8 mouse cellular contexts compared by ENCODE assay signal in the genomic region with DNA sequence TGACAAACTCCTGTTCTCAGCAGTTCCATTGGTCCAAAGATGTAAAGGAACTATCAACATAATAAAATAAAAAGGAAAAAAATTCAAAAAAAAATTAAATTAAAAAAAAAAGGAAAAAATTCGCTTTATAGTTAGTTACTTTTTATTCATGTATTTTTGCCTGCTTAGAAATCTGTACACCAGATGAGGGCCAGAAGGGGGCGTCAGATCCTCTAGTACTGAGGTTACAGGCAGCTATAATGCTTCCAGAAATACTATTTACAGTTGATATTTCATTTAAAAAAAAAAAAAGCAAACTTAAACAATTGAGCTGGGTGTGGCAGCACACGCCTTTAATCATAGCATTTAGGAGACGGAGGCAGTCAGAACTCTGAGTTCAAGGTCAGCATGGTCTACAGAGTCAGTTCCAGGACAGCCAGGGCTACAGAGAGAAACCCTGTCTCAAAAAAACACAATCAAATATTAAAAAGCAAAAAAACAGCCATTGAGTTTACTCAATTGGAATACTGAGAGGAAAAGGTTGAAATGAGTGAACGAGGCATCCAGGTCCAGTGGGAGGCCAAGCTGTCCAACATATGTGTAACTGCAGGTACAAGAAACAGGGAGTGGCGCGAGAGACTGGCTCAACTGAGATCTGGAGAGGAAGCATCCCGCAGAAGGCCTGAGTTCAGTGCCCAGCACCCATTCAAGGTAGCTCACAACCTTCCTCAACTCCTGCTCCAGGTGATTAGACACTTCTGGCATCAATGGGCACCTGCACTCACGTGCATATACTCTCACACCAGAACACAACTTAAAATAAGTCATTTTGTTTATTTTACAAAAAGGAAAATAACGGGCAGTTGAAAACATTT. TPM values are rescaled to one million over a fixed set of nuclear protein-coding genes. Genes with fewer than 3 reads are reported as not detected.
DNase-seq lines count a peak whose midpoint lies in the region; ATAC-seq lines count a peak whose summit lies in the region.

No protein-coding gene starts in this region.

- peak overlapping the region; percentile 95 for H3K4me2 ChIP-seq in forebrain, embryonic 13.5 days
- H3K4me2 ChIP-seq in kidney, embryonic 14.5 days (replicated peaks; ENCODE audit: low read depth, low read length), result peak overlapping the region; percentile 97
- H3K4me2 ChIP-seq in liver, embryonic 11.5 days, result peak overlapping the region; percentile 88
- H3K4me2 ChIP-seq in neural tube, embryonic 15.5 days, result peak overlapping the region; percentile 79

- H3K9me3 ChIP-seq in forebrain, embryonic 13.5 days (replicated peaks), result no peaks in the 10 kb centered on the region
- no peaks in the 10 kb centered on the region for H3K9me3 ChIP-seq in kidney, embryonic 14.5 days (ENCODE audit: control insufficient read depth, low read length)
- no peaks in the 10 kb centered on the region for H3K9me3 ChIP-seq in liver, embryonic 11.5 days (ENCODE audit: control insufficient read depth, low read length)
- H3K9me3 ChIP-seq in neural tube, embryonic 15.5 days (replicated peaks), result no peaks in the 10 kb centered on the region

- peaks cover 16% of the 10 kb centered on the region for H3K4me1 ChIP-seq in forebrain, embryonic 13.5 days
- 0 out of 2 replicates have a peak, but pooled peaks cover 3% of the 10 kb centered on the region for H3K4me1 ChIP-seq in kidney, embryonic 14.5 days (ENCODE audit: control insufficient read depth, insufficient read depth, low read length)
- peaks cover 22% of the 10 kb centered on the region for H3K4me1 ChIP-seq in liver, embryonic 11.5 days (replicated peaks; ENCODE audit: control insufficient read depth, insufficient read depth, low read length)
- H3K4me1 ChIP-seq in neural tube, embryonic 15.5 days, result peaks cover 18% of the 10 kb centered on the region

- no peak overlapping the region; the same call in 1 of the 2 replicates for H3K9ac ChIP-seq in forebrain, embryonic 13.5 days
- no peak overlapping the region for H3K9ac ChIP-seq in kidney, embryonic 14.5 days (ENCODE audit: low read depth, low read length)
- peak overlapping the region; percentile 98 for H3K9ac ChIP-seq in liver, embryonic 11.5 days (ENCODE audit: low read depth, low read length)
- H3K9ac ChIP-seq in neural tube, embryonic 15.5 days (replicated peaks), result no peak overlapping the region; the same call in 1 of the 2 replicates

- H3K27ac ChIP-seq in forebrain, embryonic 13.5 days, result no peak overlapping the region
- H3K27ac ChIP-seq in kidney, embryonic 14.5 days (ENCODE audit: low read depth, low read length), result no peak overlapping the region
- peak overlapping the region; percentile 97 for H3K27ac ChIP-seq in liver, embryonic 11.5 days (ENCODE audit: low read depth, low read length)
- H3K27ac ChIP-seq in neural tube, embryonic 15.5 days (replicated peaks), result peak overlapping the region; percentile 96; the same call in 1 of the 2 replicates

- H3K27me3 ChIP-seq in forebrain, embryonic 13.5 days, result no peaks in the 10 kb centered on the region
- H3K27me3 ChIP-seq in kidney, embryonic 14.5 days (ENCODE audit: control insufficient read depth, insufficient read depth, low read length), result no peaks in the 10 kb centered on the region
- no peaks in the 10 kb centered on the region for H3K27me3 ChIP-seq in liver, embryonic 11.5 days (replicated peaks; ENCODE audit: control insufficient read depth, insufficient read depth, low read length)
- H3K27me3 ChIP-seq in neural tube, embryonic 15.5 days (replicated peaks), result no peaks in the 10 kb centered on the region

- peak; percentile 8 to 30 for DNase-seq in frontal cortex, postnatal 36 days (ENCODE audit: low spot score in 2 of 2)
- DNase-seq in brain, adult 2 months (ENCODE audit: low read depth, low spot score), result peak; percentile 68
- DNase-seq in liver, embryonic 11.5 days (ENCODE audit: low spot score), result no peak
- DNase-seq in ovary, postnatal 36 days (ENCODE audit: low spot score), result no peak

- H3K36me3 ChIP-seq in forebrain, embryonic 13.5 days (ENCODE audit: poor library complexity, severe bottlenecking), result peaks cover 25% of the 10 kb centered on the region
- H3K36me3 ChIP-seq in kidney, embryonic 14.5 days (ENCODE audit: control insufficient read depth, insufficient read depth, low read length), result peaks cover 18% of the 10 kb centered on the region
- H3K36me3 ChIP-seq in liver, embryonic 11.5 days (ENCODE audit: control insufficient read depth, insufficient read depth, low read length), result peaks cover 22% of the 10 kb centered on the region
- H3K36me3 ChIP-seq in neural tube, embryonic 15.5 days, result peaks cover 21% of the 10 kb centered on the region

- no peak for ATAC-seq in frontal cortex, adult (ENCODE audit: low TSS enrichment)
- ATAC-seq in forebrain, embryonic 13.5 days, result no peak
- no peak for ATAC-seq in kidney, embryonic 14.5 days (ENCODE audit: low FRiP score, low TSS enrichment)
- no peak for ATAC-seq in liver, embryonic 11.5 days (replicated peaks; ENCODE audit: low FRiP score)
- no peak for ATAC-seq in neural tube, embryonic 15.5 days (ENCODE audit: low FRiP score)

- whole genome bisulfite sequencing in forebrain, embryonic 13.5 days, result 65% methylated on average over 10 of the region's 10 CpGs
- WGBS in kidney, embryonic 14.5 days, result 67% methylated on average over 10 of the region's 10 CpGs
- 50% methylated on average over 10 of the region's 10 CpGs for WGBS in liver, embryonic 11.5 days
- 63% methylated on average over 10 of the region's 10 CpGs for WGBS in neural tube, embryonic 15.5 days

- peak overlapping the region; percentile 76 for H3K4me3 ChIP-seq in forebrain, embryonic 13.5 days
- peak overlapping the region; percentile 80 for H3K4me3 ChIP-seq in kidney, embryonic 14.5 days (ENCODE audit: low read length)
- H3K4me3 ChIP-seq in liver, embryonic 11.5 days (ENCODE audit: low read depth, low read length), result peak overlapping the region; percentile 83
- peak overlapping the region; percentile 82 for H3K4me3 ChIP-seq in neural tube, embryonic 15.5 days (replicated peaks)

RNA-seq across cellular contexts. Expression of a gene that starts 2.1 kb away (rescaled TPM):
- polyA plus RNA-seq in forebrain, embryonic 13.5 days (2015; fragmentation: Nextera tagmentation; extraction: Ambion mirVana), result 67.4 and 70.9 TPM in 2 replicates
- 63.7 and 65.5 TPM in 2 replicates for polyA plus RNA-seq in kidney, embryonic 14.5 days (2014; fragmentation: Nextera tagmentation; extraction: Ambion mirVana)
- polyA plus RNA-seq in liver, embryonic 11.5 days (2014; fragmentation: Nextera tagmentation; extraction: Ambion mirVana), result 125 and 144 TPM in 2 replicates
- polyA plus RNA-seq in neural tube, embryonic 15.5 days (2015; fragmentation: Nextera tagmentation; extraction: Ambion mirVana), result 114 and 123 TPM in 2 replicates

RNA-seq across cellular contexts. Expression of a gene that starts 16.4 kb away (rescaled TPM):
- 0.36 and 0.37 TPM in 2 replicates for polyA plus RNA-seq in forebrain, embryonic 13.5 days (2015; fragmentation: Nextera tagmentation; extraction: Ambion mirVana)
- polyA plus RNA-seq in kidney, embryonic 14.5 days (2014; fragmentation: Nextera tagmentation; extraction: Ambion mirVana), result 0.26 and 0.30 TPM in 2 replicates
- polyA plus RNA-seq in liver, embryonic 11.5 days (2014; fragmentation: Nextera tagmentation; extraction: Ambion mirVana), result 0.22 and 0.29 TPM in 2 replicates
- 0.59 and 0.87 TPM in 2 replicates for polyA plus RNA-seq in neural tube, embryonic 15.5 days (2015; fragmentation: Nextera tagmentation; extraction: Ambion mirVana)

RNA-seq across cellular contexts. Expression of a gene that starts 31.4 kb away (rescaled TPM):
- polyA plus RNA-seq in forebrain, embryonic 13.5 days (2015; fragmentation: Nextera tagmentation; extraction: Ambion mirVana), result 0.03 TPM in 2 replicates
- 0.17 and 0.28 TPM in 2 replicates for polyA plus RNA-seq in kidney, embryonic 14.5 days (2014; fragmentation: Nextera tagmentation; extraction: Ambion mirVana)
- 0.22 and 0.40 TPM in 2 replicates for polyA plus RNA-seq in liver, embryonic 11.5 days (2014; fragmentation: Nextera tagmentation; extraction: Ambion mirVana)
- 0.14 and 0.17 TPM in 2 replicates for polyA plus RNA-seq in neural tube, embryonic 15.5 days (2015; fragmentation: Nextera tagmentation; extraction: Ambion mirVana)

RNA-seq across cellular contexts. Expression of a gene that starts 32.1 kb away (rescaled TPM):
- polyA plus RNA-seq in forebrain, embryonic 13.5 days (2015; fragmentation: Nextera tagmentation; extraction: Ambion mirVana), result 29.7 and 30.8 TPM in 2 replicates
- 15.0 and 37.4 TPM in 2 replicates for polyA plus RNA-seq in kidney, embryonic 14.5 days (2014; fragmentation: Nextera tagmentation; extraction: Ambion mirVana)
- polyA plus RNA-seq in liver, embryonic 11.5 days (2014; fragmentation: Nextera tagmentation; extraction: Ambion mirVana), result 63.1 and 71.3 TPM in 2 replicates
- 16.8 and 21.3 TPM in 2 replicates for polyA plus RNA-seq in neural tube, embryonic 15.5 days (2015; fragmentation: Nextera tagmentation; extraction: Ambion mirVana)

Comparison
In these comparisons a context has a peak if more than half of its experiments do, and no peak if none do; other contexts are left out.
1. DNase-seq: peak in frontal cortex, postnatal 36 days (2 of 2) and brain, adult 2 months (single experiment); none in liver, embryonic 11.5 days (single experiment) and ovary, postnatal 36 days (single experiment).
2. H3K27ac ChIP-seq: peak in liver, embryonic 11.5 days (single experiment) and neural tube, embryonic 15.5 days (single experiment); none in forebrain, embryonic 13.5 days (single experiment) and kidney, embryonic 14.5 days (single experiment).
3. Peak in every context shown above with its lines, with median percentiles within 50 percentile points of each other: H3K4me2 ChIP-seq and H3K4me3 ChIP-seq.